In genomic region chr10:68148495-68148894, GRCm38 (mm10) we compare ENCODE assay signal across 16 mouse cellular contexts.
A peak's percentile ranks its signal among the peaks of the same experiment; 100 is the strongest.
DNase-seq lines count a peak whose midpoint lies in the region; ATAC-seq and TF ChIP-seq lines count a peak whose summit lies in the region.
"Had no signal": no experiment of that assay in that cellular context is flagged by ENCODE, and none has a peak within 500 bp of the region (broad histone marks: within the 10 kb centered on the region; RNA-seq: fewer than 3 reads in every experiment).

No protein-coding gene starts in this region.

- H3K27ac ChIP-seq in intestine, embryonic 14.5 days (ENCODE audit: low read depth): peak overlapping the region; percentile 70
- no peak overlapping the region for H3K27ac ChIP-seq in intestine, postnatal 0 days (ENCODE audit: low read depth, low read length)
- peak overlapping the region; percentile 77 for H3K27ac ChIP-seq in lung, embryonic 15.5 days
- H3K27ac ChIP-seq in intestine, embryonic 15.5 days: peak overlapping the region; percentile 64
- H3K27ac ChIP-seq in forebrain, postnatal 0 days (ENCODE audit: low read depth, low read length): no peak overlapping the region
- H3K27ac ChIP-seq: hindbrain, embryonic 12.5 days; limb, embryonic 13.5 days; midbrain, embryonic 12.5 days had no signal

- peaks cover 5% of the 10 kb centered on the region; the same call in 1 of the 2 replicates for H3K9me3 ChIP-seq in intestine, embryonic 14.5 days (ENCODE audit: control insufficient read depth, low read length)
- no peaks in the 10 kb centered on the region for H3K9me3 ChIP-seq in intestine, postnatal 0 days (ENCODE audit: control insufficient read depth)
- no peaks in the 10 kb centered on the region for H3K9me3 ChIP-seq in lung, embryonic 15.5 days
- no peaks in the 10 kb centered on the region for H3K9me3 ChIP-seq in intestine, embryonic 15.5 days
- no peaks in the 10 kb centered on the region for H3K9me3 ChIP-seq in forebrain, postnatal 0 days (ENCODE audit: low read length)
- H3K9me3 ChIP-seq: midbrain, embryonic 12.5 days had no signal

- TF ChIP-seq CTCF in intestine, postnatal 0 days (IDR thresholded peaks at IDR 0.05; ENCODE audit: low read depth): no peak
- no peak for TF ChIP-seq CTCF in forebrain, postnatal 0 days (IDR thresholded peaks at IDR 0.05; ENCODE audit: low read depth)

- no peak overlapping the region for H3K4me3 ChIP-seq in intestine, embryonic 14.5 days (ENCODE audit: low read depth, low read length)
- no peak overlapping the region for H3K4me3 ChIP-seq in intestine, postnatal 0 days (ENCODE audit: low read depth, low read length)
- H3K4me3 ChIP-seq in lung, embryonic 15.5 days: no peak overlapping the region
- no peak overlapping the region for H3K4me3 ChIP-seq in intestine, embryonic 15.5 days (replicated peaks)
- H3K4me3 ChIP-seq in forebrain, postnatal 0 days (ENCODE audit: low read depth, low read length): no peak overlapping the region
- H3K4me3 ChIP-seq: hindbrain, embryonic 12.5 days; limb, embryonic 13.5 days; midbrain, embryonic 12.5 days; myocyte had no signal

- DNase-seq in intestine, embryonic 14.5 days (ENCODE audit: low spot score): no peak
- no peak for DNase-seq in lung, adult 18-20 months
- DNase-seq in spleen, postnatal 4 days (ENCODE audit: low spot score in 2 of 2): no peak
- DNase-seq in forebrain, postnatal 0 days: no peak
- DNase-seq: cerebellum, adult 2 months; kidney, postnatal 10 days; lung, postnatal 4 days; thymus, adult 2 months had no signal

- H3K4me2 ChIP-seq in intestine, embryonic 14.5 days (ENCODE audit: low read length): no peak overlapping the region
- H3K4me2 ChIP-seq in intestine, postnatal 0 days (replicated peaks; ENCODE audit: low read depth): no peak overlapping the region
- no peak overlapping the region for H3K4me2 ChIP-seq in lung, embryonic 15.5 days
- no peak overlapping the region for H3K4me2 ChIP-seq in intestine, embryonic 15.5 days (replicated peaks)
- no peak overlapping the region for H3K4me2 ChIP-seq in forebrain, postnatal 0 days (ENCODE audit: low read depth)
- H3K4me2 ChIP-seq: hindbrain, embryonic 12.5 days; limb, embryonic 13.5 days; midbrain, embryonic 12.5 days had no signal

- ATAC-seq in intestine, embryonic 14.5 days (replicated peaks; ENCODE audit: low FRiP score, low TSS enrichment, low read depth): no peak
- ATAC-seq in intestine, postnatal 0 days: no peak
- ATAC-seq in lung, embryonic 15.5 days (ENCODE audit: borderline replicate concordance, extremely low read depth, low FRiP score, low TSS enrichment): peak; percentile 17; the same call in 1 of the 2 replicates
- no peak for ATAC-seq in intestine, embryonic 15.5 days
- ATAC-seq in forebrain, postnatal 0 days: no peak
- ATAC-seq: CD4-positive, CD25-positive, alpha-beta regulatory T cell, adult 4 months had no signal

- H3K36me3 ChIP-seq in intestine, embryonic 14.5 days (ENCODE audit: control insufficient read depth, insufficient read depth, low read length): 0 out of 2 replicates have a peak, but pooled peaks cover 3% of the 10 kb centered on the region
- H3K36me3 ChIP-seq in intestine, postnatal 0 days (ENCODE audit: control insufficient read depth, insufficient read depth): no peaks in the 10 kb centered on the region; the same call in 1 of the 2 replicates
- no peaks in the 10 kb centered on the region for H3K36me3 ChIP-seq in lung, embryonic 15.5 days
- H3K36me3 ChIP-seq in intestine, embryonic 15.5 days: no peaks in the 10 kb centered on the region
- no peaks in the 10 kb centered on the region for H3K36me3 ChIP-seq in forebrain, postnatal 0 days (ENCODE audit: insufficient read depth)
- H3K36me3 ChIP-seq: midbrain, embryonic 12.5 days had no signal

- WGBS in intestine, embryonic 14.5 days: 75% methylated on average over 6 of the region's 6 CpGs
- WGBS in intestine, postnatal 0 days: 75% methylated on average over 6 of the region's 6 CpGs
- WGBS in lung, embryonic 15.5 days: 71% methylated on average over 6 of the region's 6 CpGs
- 74% methylated on average over 6 of the region's 6 CpGs for WGBS in intestine, embryonic 15.5 days
- WGBS in forebrain, postnatal 0 days: 69% methylated on average over 6 of the region's 6 CpGs

- H3K4me1 ChIP-seq in intestine, embryonic 14.5 days (replicated peaks; ENCODE audit: control insufficient read depth, insufficient read depth, low read length): peaks cover 16% of the 10 kb centered on the region
- H3K4me1 ChIP-seq in intestine, postnatal 0 days (replicated peaks; ENCODE audit: control insufficient read depth, insufficient read depth, low read length): no peaks in the 10 kb centered on the region
- peaks cover 26% of the 10 kb centered on the region for H3K4me1 ChIP-seq in lung, embryonic 15.5 days
- peaks cover 9% of the 10 kb centered on the region; the same call in 1 of the 2 replicates for H3K4me1 ChIP-seq in intestine, embryonic 15.5 days (replicated peaks)
- H3K4me1 ChIP-seq in forebrain, postnatal 0 days (ENCODE audit: insufficient read depth): peaks cover 10% of the 10 kb centered on the region; the same call in 1 of the 2 replicates

- H3K27me3 ChIP-seq in intestine, embryonic 14.5 days (replicated peaks; ENCODE audit: control insufficient read depth, insufficient read depth, low read length): no peaks in the 10 kb centered on the region
- H3K27me3 ChIP-seq in intestine, postnatal 0 days (replicated peaks; ENCODE audit: control insufficient read depth, insufficient read depth, low read length): no peaks in the 10 kb centered on the region
- no peaks in the 10 kb centered on the region for H3K27me3 ChIP-seq in lung, embryonic 15.5 days
- H3K27me3 ChIP-seq in intestine, embryonic 15.5 days (replicated peaks): no peaks in the 10 kb centered on the region
- H3K27me3 ChIP-seq in forebrain, postnatal 0 days (ENCODE audit: insufficient read depth, low read length): no peaks in the 10 kb centered on the region
- H3K27me3 ChIP-seq: hindbrain, embryonic 12.5 days; limb, embryonic 13.5 days; midbrain, embryonic 12.5 days had no signal

- no peak overlapping the region for H3K9ac ChIP-seq in intestine, embryonic 14.5 days (ENCODE audit: low read length)
- no peak overlapping the region for H3K9ac ChIP-seq in intestine, postnatal 0 days (ENCODE audit: low read depth, low read length)
- H3K9ac ChIP-seq in lung, embryonic 15.5 days: no peak overlapping the region
- no peak overlapping the region for H3K9ac ChIP-seq in intestine, embryonic 15.5 days
- H3K9ac ChIP-seq in forebrain, postnatal 0 days: no peak overlapping the region
- H3K9ac ChIP-seq: hindbrain, embryonic 12.5 days; limb, embryonic 13.5 days; midbrain, embryonic 12.5 days had no signal

Comparison
In these comparisons a context has a peak if more than half of its experiments do, and no peak if none do; other contexts are left out.
1. H3K27ac ChIP-seq: peak in intestine, embryonic 14.5 days (single experiment), lung, embryonic 15.5 days (single experiment) and intestine, embryonic 15.5 days (single experiment); none in intestine, postnatal 0 days (single experiment) and forebrain, postnatal 0 days (single experiment).